Mouse (Mus musculus): ENCODE data around the gene Hesx1. TPM values are rescaled to one million over a fixed set of nuclear protein-coding genes. Genes with fewer than 3 reads are reported as not detected.
A peak's percentile ranks its signal among the peaks of the same experiment; 100 is the strongest.

The Hesx1 gene
- polyA plus RNA-seq, 1 experiment from 2014 or later, result 0.19 TPM

GRCm38 (mm10) chr14:26973089-26973488 is 21.1 kb upstream of the Hesx1 start:
- Histone ChIP-seq H3K4me1 (ENCODE audit: control insufficient read depth in 2 of 2, insufficient read depth in 2 of 2, low read length in 2 of 2) (peaks cover 4 to 20% of the 10 kb centered on the region in 2 experiments; a peak in 3 of 4 replicates), H3K4me3 (ENCODE audit: control insufficient read depth in 1 of 2, insufficient read depth in 1 of 2, low read depth in 1 of 2, low read length in 2 of 2) (no peak overlapping the region), H3K27me3 (ENCODE audit: control insufficient read depth, insufficient read depth, low read length) (no peaks in the 10 kb centered on the region), H3K4me2 (ENCODE audit: low read length) (no peak overlapping the region), H3K9ac (ENCODE audit: low read length) (no peak overlapping the region), H3K27ac (replicated peaks in 1 of 2; ENCODE audit: control insufficient read depth in 1 of 2, insufficient read depth in 1 of 2, low read depth in 2 of 2, low read length in 2 of 2) (no peak overlapping the region), H3K36me3 (ENCODE audit: control insufficient read depth, insufficient read depth, low read length) (no peaks in the 10 kb centered on the region), H3K9me3 (ENCODE audit: control insufficient read depth, low read length) (no peaks in the 10 kb centered on the region)
- no peak for ATAC-seq (ENCODE audit: insufficient number of reproducible peaks, insufficient read depth, low FRiP score, low read depth)
- WGBS, result 74% methylated on average over 2 of the region's 2 CpGs

DNA sequence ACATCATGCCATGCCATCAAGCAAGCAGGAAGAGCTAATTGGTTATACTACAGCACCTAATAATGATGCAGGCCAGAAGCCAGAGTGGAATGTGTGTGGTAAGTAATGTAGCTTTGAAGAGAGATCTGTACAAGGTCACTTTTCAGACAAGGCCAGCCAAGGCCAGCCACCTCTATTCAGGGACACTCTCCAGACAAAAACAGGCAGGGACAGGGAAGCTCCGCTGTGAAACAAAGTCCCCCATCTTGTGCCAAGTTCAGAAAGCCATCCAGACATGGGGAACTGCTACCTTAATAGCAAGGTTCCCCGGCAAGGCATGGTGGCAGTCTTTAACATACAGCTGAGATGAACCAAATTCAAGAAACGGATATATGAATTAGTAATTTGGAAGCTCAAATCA is 18.7 kb upstream of the Hesx1 start:
- no peak overlapping the region for H3K4me3 ChIP-seq (ENCODE audit: control insufficient read depth in 1 of 2, insufficient read depth in 1 of 2, low read depth in 1 of 2, low read length in 2 of 2)
- no peak for ATAC-seq (ENCODE audit: insufficient number of reproducible peaks, insufficient read depth, low FRiP score, low read depth)

DNA sequence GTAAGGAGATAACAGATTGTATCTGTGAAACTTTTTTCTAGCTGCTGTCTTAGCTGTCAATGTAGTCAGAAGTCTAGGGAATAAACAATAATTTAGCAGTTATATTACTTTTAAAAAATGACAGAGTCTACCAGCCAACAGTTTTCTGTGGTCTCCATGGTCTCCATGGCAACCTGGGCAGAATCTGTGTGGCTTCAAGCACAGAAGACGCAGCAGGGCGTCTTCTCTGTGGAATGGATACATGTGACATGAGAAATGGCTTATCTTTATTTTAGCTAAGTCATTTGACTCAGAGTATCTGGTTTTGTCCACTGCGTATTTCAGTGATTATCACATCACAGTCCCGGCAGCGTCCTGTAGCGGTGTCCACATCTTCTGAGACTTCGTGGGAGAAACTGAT is 18.0 kb upstream of the Hesx1 start:
- Histone ChIP-seq H3K36me3 (ENCODE audit: control insufficient read depth, insufficient read depth, low read length) (no peaks in the 10 kb centered on the region), H3K27ac (replicated peaks in 1 of 2; ENCODE audit: control insufficient read depth in 1 of 2, insufficient read depth in 1 of 2, low read depth in 2 of 2, low read length in 2 of 2) (no peak overlapping the region), H3K4me1 (ENCODE audit: control insufficient read depth in 2 of 2, insufficient read depth in 2 of 2, low read length in 2 of 2) (peaks cover 4 to 11% of the 10 kb centered on the region in 2 experiments; a peak in 2 of 4 replicates), H3K4me2 (ENCODE audit: low read length) (no peak overlapping the region), H3K9me3 (ENCODE audit: control insufficient read depth, low read length) (peaks cover 6% of the 10 kb centered on the region), H3K9ac (ENCODE audit: low read length) (no peak overlapping the region), H3K4me3 (ENCODE audit: control insufficient read depth in 1 of 2, insufficient read depth in 1 of 2, low read depth in 1 of 2, low read length in 2 of 2) (no peak overlapping the region), H3K27me3 (ENCODE audit: control insufficient read depth, insufficient read depth, low read length) (no peaks in the 10 kb centered on the region)
- no peak for ATAC-seq (ENCODE audit: insufficient number of reproducible peaks, insufficient read depth, low FRiP score, low read depth)
- WGBS, result 60% methylated on average over 7 of the region's 7 CpGs

More for the DNA sequence above, 18.7 kb upstream of the Hesx1 start:
- Histone ChIP-seq H3K4me1 (ENCODE audit: control insufficient read depth in 2 of 2, insufficient read depth in 2 of 2, low read length in 2 of 2) (peaks cover 4 to 13% of the 10 kb centered on the region in 2 experiments; a peak in 2 of 4 replicates), H3K4me2 (ENCODE audit: low read length) (no peak overlapping the region), H3K9me3 (ENCODE audit: control insufficient read depth, low read length) (no peaks in the 10 kb centered on the region), H3K36me3 (ENCODE audit: control insufficient read depth, insufficient read depth, low read length) (no peaks in the 10 kb centered on the region), H3K9ac (ENCODE audit: low read length) (no peak overlapping the region), H3K27me3 (ENCODE audit: control insufficient read depth, insufficient read depth, low read length) (no peaks in the 10 kb centered on the region), H3K27ac (replicated peaks in 1 of 2; ENCODE audit: control insufficient read depth in 1 of 2, insufficient read depth in 1 of 2, low read depth in 2 of 2, low read length in 2 of 2) (peak overlapping the region; percentile 69 to 83)
- WGBS, result 52% methylated on average over 3 of the region's 3 CpGs

DNA sequence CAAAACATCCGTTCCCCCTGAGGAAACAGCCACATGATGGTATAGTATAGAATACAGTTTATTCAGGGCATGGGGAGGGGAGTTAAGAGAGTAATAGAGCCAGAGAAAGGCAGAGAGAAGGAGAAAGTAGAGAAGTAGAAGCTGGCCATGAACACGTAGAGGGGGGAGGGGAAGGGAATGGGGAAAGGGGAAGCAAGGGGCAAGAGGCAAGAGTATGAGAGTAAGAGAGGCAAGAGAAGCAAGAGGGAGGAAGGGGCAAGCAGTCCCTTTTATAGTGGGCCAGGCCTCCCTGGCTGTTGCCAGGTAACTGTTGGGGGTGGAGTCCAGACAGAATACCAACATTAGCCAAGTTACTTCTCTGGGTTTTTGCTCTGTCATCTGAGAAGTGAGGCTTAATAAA is 16.7 kb upstream of the Hesx1 start:
- no peak overlapping the region for H3K4me2 ChIP-seq (ENCODE audit: low read length)
- ATAC-seq (ENCODE audit: insufficient number of reproducible peaks, insufficient read depth, low FRiP score, low read depth), result no peak
- H3K9ac ChIP-seq (ENCODE audit: low read length), result no peak overlapping the region
- no peak overlapping the region for H3K27ac ChIP-seq (replicated peaks in 1 of 2; ENCODE audit: control insufficient read depth in 1 of 2, insufficient read depth in 1 of 2, low read depth in 2 of 2, low read length in 2 of 2)
- H3K4me1 ChIP-seq (ENCODE audit: control insufficient read depth in 2 of 2, insufficient read depth in 2 of 2, low read length in 2 of 2), result peaks cover 4 to 10% of the 10 kb centered on the region in 2 experiments; a peak in 2 of 4 replicates
- WGBS, result 53% methylated on average over 2 of the region's 2 CpGs
- no peaks in the 10 kb centered on the region for H3K36me3 ChIP-seq (ENCODE audit: control insufficient read depth, insufficient read depth, low read length)
- H3K9me3 ChIP-seq (ENCODE audit: control insufficient read depth, low read length), result peaks cover 6% of the 10 kb centered on the region
- H3K27me3 ChIP-seq (ENCODE audit: control insufficient read depth, insufficient read depth, low read length), result no peaks in the 10 kb centered on the region
- H3K4me3 ChIP-seq (ENCODE audit: control insufficient read depth in 1 of 2, insufficient read depth in 1 of 2, low read depth in 1 of 2, low read length in 2 of 2), result no peak overlapping the region

- ATAC-seq (ENCODE audit: insufficient number of reproducible peaks, insufficient read depth, low FRiP score, low read depth), result no peak
- peaks cover 6% of the 10 kb centered on the region for H3K9me3 ChIP-seq (ENCODE audit: control insufficient read depth, low read length)
- H3K4me2 ChIP-seq (ENCODE audit: low read length), result no peak overlapping the region
- no peak overlapping the region for H3K9ac ChIP-seq (ENCODE audit: low read length)
- WGBS, result 91% methylated on average over 3 of the region's 3 CpGs
- H3K4me1 ChIP-seq (ENCODE audit: control insufficient read depth in 2 of 2, insufficient read depth in 2 of 2, low read length in 2 of 2), result peaks cover 4 to 10% of the 10 kb centered on the region in 2 experiments; a peak in 2 of 4 replicates
- no peaks in the 10 kb centered on the region for H3K27me3 ChIP-seq (ENCODE audit: control insufficient read depth, insufficient read depth, low read length)
- no peak overlapping the region for H3K4me3 ChIP-seq (ENCODE audit: control insufficient read depth in 1 of 2, insufficient read depth in 1 of 2, low read depth in 1 of 2, low read length in 2 of 2)
- no peak overlapping the region for H3K27ac ChIP-seq (replicated peaks in 1 of 2; ENCODE audit: control insufficient read depth in 1 of 2, insufficient read depth in 1 of 2, low read depth in 2 of 2, low read length in 2 of 2)
- H3K36me3 ChIP-seq (ENCODE audit: control insufficient read depth, insufficient read depth, low read length), result no peaks in the 10 kb centered on the region
These were observed 14.4 kb upstream of the Hesx1 start for GRCm38 (mm10) chr14:26979808-26980207.

GRCm38 (mm10) chr14:26981021-26981420 is 13.2 kb upstream of the Hesx1 start:
- no peaks in the 10 kb centered on the region for H3K27me3 ChIP-seq (ENCODE audit: control insufficient read depth, insufficient read depth, low read length)
- H3K36me3 ChIP-seq (ENCODE audit: control insufficient read depth, insufficient read depth, low read length), result no peaks in the 10 kb centered on the region
- WGBS, result 95% methylated on average over 8 of the region's 8 CpGs
- no peak overlapping the region for H3K27ac ChIP-seq (replicated peaks in 1 of 2; ENCODE audit: control insufficient read depth in 1 of 2, insufficient read depth in 1 of 2, low read depth in 2 of 2, low read length in 2 of 2)
- H3K9ac ChIP-seq (ENCODE audit: low read length), result no peak overlapping the region
- H3K4me1 ChIP-seq (ENCODE audit: control insufficient read depth in 2 of 2, insufficient read depth in 2 of 2, low read length in 2 of 2), result no peaks in the 10 kb centered on the region; a peak in 1 of 4 replicates
- H3K9me3 ChIP-seq (ENCODE audit: control insufficient read depth, low read length), result peaks cover 6% of the 10 kb centered on the region
- ATAC-seq (ENCODE audit: insufficient number of reproducible peaks, insufficient read depth, low FRiP score, low read depth), result no peak
- H3K4me3 ChIP-seq (ENCODE audit: control insufficient read depth in 1 of 2, insufficient read depth in 1 of 2, low read depth in 1 of 2, low read length in 2 of 2), result no peak overlapping the region
- no peak overlapping the region for H3K4me2 ChIP-seq (ENCODE audit: low read length)

- no peak for ATAC-seq (ENCODE audit: insufficient number of reproducible peaks, insufficient read depth, low FRiP score, low read depth)
- Histone ChIP-seq H3K27me3 (ENCODE audit: control insufficient read depth, insufficient read depth, low read length) (no peaks in the 10 kb centered on the region), H3K36me3 (ENCODE audit: control insufficient read depth, insufficient read depth, low read length) (no peaks in the 10 kb centered on the region), H3K9ac (ENCODE audit: low read length) (no peak overlapping the region), H3K27ac (replicated peaks in 1 of 2; ENCODE audit: control insufficient read depth in 1 of 2, insufficient read depth in 1 of 2, low read depth in 2 of 2, low read length in 2 of 2) (no peak overlapping the region), H3K4me3 (ENCODE audit: control insufficient read depth in 1 of 2, insufficient read depth in 1 of 2, low read depth in 1 of 2, low read length in 2 of 2) (no peak overlapping the region), H3K4me1 (ENCODE audit: control insufficient read depth in 2 of 2, insufficient read depth in 2 of 2, low read length in 2 of 2) (no peaks in the 10 kb centered on the region; a peak in 1 of 4 replicates), H3K9me3 (ENCODE audit: control insufficient read depth, low read length) (peaks cover 6% of the 10 kb centered on the region), H3K4me2 (ENCODE audit: low read length) (no peak overlapping the region)
- WGBS, result 45% methylated on average over 5 of the region's 5 CpGs
These were observed 12.6 kb upstream of the Hesx1 start for GRCm38 (mm10) chr14:26981494-26982149.

GRCm38 (mm10) chr14:26982150-26982530 is 12.1 kb upstream of the Hesx1 start:
- Histone ChIP-seq H3K9me3 (ENCODE audit: control insufficient read depth, low read length) (peaks cover 6% of the 10 kb centered on the region), H3K4me1 (ENCODE audit: control insufficient read depth in 2 of 2, insufficient read depth in 2 of 2, low read length in 2 of 2) (no peaks in the 10 kb centered on the region), H3K9ac (ENCODE audit: low read length) (no peak overlapping the region), H3K36me3 (ENCODE audit: control insufficient read depth, insufficient read depth, low read length) (no peaks in the 10 kb centered on the region), H3K4me3 (ENCODE audit: control insufficient read depth in 1 of 2, insufficient read depth in 1 of 2, low read depth in 1 of 2, low read length in 2 of 2) (no peak overlapping the region), H3K4me2 (ENCODE audit: low read length) (no peak overlapping the region), H3K27me3 (ENCODE audit: control insufficient read depth, insufficient read depth, low read length) (no peaks in the 10 kb centered on the region), H3K27ac (replicated peaks in 1 of 2; ENCODE audit: control insufficient read depth in 1 of 2, insufficient read depth in 1 of 2, low read depth in 2 of 2, low read length in 2 of 2) (no peak overlapping the region)
- WGBS, result 61% methylated on average over 5 of the region's 5 CpGs
- no peak for ATAC-seq (ENCODE audit: insufficient number of reproducible peaks, insufficient read depth, low FRiP score, low read depth)

Measured in heart, embryonic 14.5 days (tissue).